9 mouse cellular contexts compared by ENCODE assay signal in the genomic region with DNA sequence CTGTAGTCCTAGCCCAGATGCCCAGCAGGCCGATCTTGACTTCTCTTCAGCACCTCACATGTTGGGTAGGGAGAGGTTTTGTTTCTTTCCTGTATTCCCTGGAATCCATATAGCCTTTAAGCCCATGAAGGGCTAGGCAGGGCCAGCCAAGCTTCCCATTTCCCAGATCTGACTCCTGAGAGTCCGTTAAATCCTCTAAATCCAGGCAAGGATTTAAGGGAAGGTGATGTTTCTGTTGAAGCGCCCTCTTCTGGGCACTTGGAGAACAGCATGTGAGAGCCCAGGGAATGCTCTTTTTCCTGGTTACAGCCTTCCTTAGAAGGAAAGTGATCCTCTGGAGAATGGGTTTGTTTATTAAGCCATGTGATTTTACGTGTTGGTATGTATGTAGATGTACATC. TPM values are rescaled to one million over a fixed set of nuclear protein-coding genes. Genes with fewer than 3 reads are reported as not detected.
DNase-seq lines count a peak whose midpoint lies in the region; ATAC-seq and TF ChIP-seq lines count a peak whose summit lies in the region.
"Had no signal": no experiment of that assay in that cellular context is flagged by ENCODE, and none has a peak within 500 bp of the region (broad histone marks: within the 10 kb centered on the region; RNA-seq: fewer than 3 reads in every experiment).

No protein-coding gene starts in this region.

- no peaks in the 10 kb centered on the region for H3K9me3 ChIP-seq in heart, postnatal 0 days (replicated peaks; ENCODE audit: control insufficient read depth, low read length)
- H3K9me3 ChIP-seq: hindbrain, embryonic 15.5 days had no signal

- no peak for TF ChIP-seq EP300 in heart, postnatal 0 days (IDR thresholded peaks at IDR 0.05; ENCODE audit: low read depth)

- H3K27me3 ChIP-seq in heart, postnatal 0 days (ENCODE audit: control insufficient read depth, insufficient read depth, low read length), result no peaks in the 10 kb centered on the region
- H3K27me3 ChIP-seq: hindbrain, embryonic 15.5 days had no signal

- no peak overlapping the region for H3K4me3 ChIP-seq in heart, postnatal 0 days (ENCODE audit: low read depth, low read length)
- H3K4me3 ChIP-seq: hindbrain, embryonic 15.5 days had no signal

- peak; percentile 87 for TF ChIP-seq CTCF in heart, postnatal 0 days (IDR thresholded peaks at IDR 0.05; ENCODE audit: low read depth)

- peak; percentile 55 for DNase-seq in gastrocnemius, adult 18-20 months (ENCODE audit: low spot score)
- DNase-seq in gastrocnemius, postnatal 4 days (ENCODE audit: low spot score in 2 of 2), result no peak
- DNase-seq in ovary, postnatal 36 days (ENCODE audit: low spot score), result peak; percentile 49
- no peak for DNase-seq in ovary, postnatal 10 days (ENCODE audit: low spot score)
- peak; percentile 74 for DNase-seq in adrenal gland, postnatal 14 days
- peak; percentile 50 for DNase-seq in heart, postnatal 0 days (ENCODE audit: low spot score)
- peak; percentile 82 for DNase-seq in lung, postnatal 10 days
- no peak for DNase-seq in spleen, postnatal 14 days (ENCODE audit: low spot score in 2 of 2)

- H3K4me2 ChIP-seq in heart, postnatal 0 days (ENCODE audit: low read depth, low read length), result no peak overlapping the region
- H3K4me2 ChIP-seq: hindbrain, embryonic 15.5 days had no signal

- H3K36me3 ChIP-seq in heart, postnatal 0 days (replicated peaks; ENCODE audit: control insufficient read depth, insufficient read depth, low read length), result peaks cover 77% of the 10 kb centered on the region

- peaks cover 2% of the 10 kb centered on the region; the same call in 1 of the 2 replicates for H3K4me1 ChIP-seq in heart, postnatal 0 days (ENCODE audit: control insufficient read depth, insufficient read depth)

- WGBS in heart, postnatal 0 days, result 31% methylated on average over 4 of the region's 4 CpGs

- no peak overlapping the region for H3K9ac ChIP-seq in heart, postnatal 0 days (replicated peaks; ENCODE audit: low read depth, low read length)
- H3K9ac ChIP-seq: hindbrain, embryonic 15.5 days had no signal

- no peak for ATAC-seq in heart, postnatal 0 days (ENCODE audit: insufficient read depth, low read depth)

- no peak overlapping the region for H3K27ac ChIP-seq in heart, postnatal 0 days (ENCODE audit: low read depth)
- H3K27ac ChIP-seq: hindbrain, embryonic 15.5 days had no signal

RNA-seq across cellular contexts. Expression of a gene that starts 13.2 kb away (rescaled TPM):
- total RNA-seq in gastrocnemius, adult 18-20 months (2021), result 1 to 10 TPM; 1.2 to 1.8 TPM
- 10 to 100 TPM; 27.5 to 33.0 TPM for total RNA-seq in gastrocnemius, postnatal 4 days (2021)
- total RNA-seq in adrenal gland, postnatal 14 days (2021), result 14.1 and 18.8 TPM in 2 replicates
- total RNA-seq in heart, postnatal 0 days (2014; rRNA removed; ENCODE audit: low replicate concordance), result 27.6 and 29.0 TPM in 2 replicates
- polyA plus RNA-seq in heart, postnatal 0 days (2015; fragmentation: Nextera tagmentation; extraction: Ambion mirVana), result 3.9 and 4.7 TPM in 2 replicates

RNA-seq across cellular contexts. Expression of a gene that starts 17.2 kb away (rescaled TPM):
- total RNA-seq in gastrocnemius, adult 18-20 months (2021), result not detected
- under 1 TPM; 0.47 to 0.52 TPM for total RNA-seq in gastrocnemius, postnatal 4 days (2021)
- total RNA-seq in adrenal gland, postnatal 14 days (2021), result 0.11 and 0.34 TPM in 2 replicates
- 0.73 and 2.5 TPM in 2 replicates for total RNA-seq in heart, postnatal 0 days (2014; rRNA removed; ENCODE audit: low replicate concordance)
- polyA plus RNA-seq in heart, postnatal 0 days (2015; fragmentation: Nextera tagmentation; extraction: Ambion mirVana), result 0.47 and 0.68 TPM in 2 replicates

RNA-seq across cellular contexts. Expression of a gene that starts 17.8 kb away (rescaled TPM):
- total RNA-seq in gastrocnemius, adult 18-20 months (2021), result 1 to 10 TPM; 5.4 to 5.5 TPM
- total RNA-seq in gastrocnemius, postnatal 4 days (2021), result 10 to 100 TPM; 15.7 to 16.9 TPM
- 19.2 and 23.8 TPM in 2 replicates for total RNA-seq in adrenal gland, postnatal 14 days (2021)
- 17.1 and 19.5 TPM in 2 replicates for total RNA-seq in heart, postnatal 0 days (2014; rRNA removed; ENCODE audit: low replicate concordance)
- polyA plus RNA-seq in heart, postnatal 0 days (2015; fragmentation: Nextera tagmentation; extraction: Ambion mirVana), result 5.0 and 5.3 TPM in 2 replicates

RNA-seq across cellular contexts. Expression of a gene that starts 33.1 kb away (rescaled TPM):
- 100 to 1,000 TPM; 125 to 126 TPM for total RNA-seq in gastrocnemius, adult 18-20 months (2021)
- 10 to 100 TPM; 45.7 to 50.1 TPM for total RNA-seq in gastrocnemius, postnatal 4 days (2021)
- 83.3 and 100 TPM in 2 replicates for total RNA-seq in adrenal gland, postnatal 14 days (2021)
- 89.1 and 138 TPM in 2 replicates for total RNA-seq in heart, postnatal 0 days (2014; rRNA removed; ENCODE audit: low replicate concordance)
- 79.5 and 88.3 TPM in 2 replicates for polyA plus RNA-seq in heart, postnatal 0 days (2015; fragmentation: Nextera tagmentation; extraction: Ambion mirVana)

RNA-seq across cellular contexts. Expression of a gene that starts 44.0 kb away (rescaled TPM):
- 1 to 10 TPM; 1.5 to 3.3 TPM for total RNA-seq in gastrocnemius, adult 18-20 months (2021)
- total RNA-seq in gastrocnemius, postnatal 4 days (2021), result 10 to 100 TPM; 23.0 to 26.0 TPM
- total RNA-seq in adrenal gland, postnatal 14 days (2021), result 23.8 and 31.2 TPM in 2 replicates
- total RNA-seq in heart, postnatal 0 days (2014; rRNA removed; ENCODE audit: low replicate concordance), result 6.5 and 8.5 TPM in 2 replicates
- 3.4 and 4.0 TPM in 2 replicates for polyA plus RNA-seq in heart, postnatal 0 days (2015; fragmentation: Nextera tagmentation; extraction: Ambion mirVana)

Comparison
In these comparisons a context has a peak if more than half of its experiments do, and no peak if none do; other contexts are left out.
1. DNase-seq: peak in gastrocnemius, adult 18-20 months (single experiment), ovary, postnatal 36 days (single experiment), adrenal gland, postnatal 14 days (single experiment), heart, postnatal 0 days (single experiment) and lung, postnatal 10 days (single experiment); none in gastrocnemius, postnatal 4 days (0 of 2), ovary, postnatal 10 days (single experiment) and spleen, postnatal 14 days (0 of 2).